Mouse (Mus musculus): ENCODE data around the gene Clic6.

DNA sequence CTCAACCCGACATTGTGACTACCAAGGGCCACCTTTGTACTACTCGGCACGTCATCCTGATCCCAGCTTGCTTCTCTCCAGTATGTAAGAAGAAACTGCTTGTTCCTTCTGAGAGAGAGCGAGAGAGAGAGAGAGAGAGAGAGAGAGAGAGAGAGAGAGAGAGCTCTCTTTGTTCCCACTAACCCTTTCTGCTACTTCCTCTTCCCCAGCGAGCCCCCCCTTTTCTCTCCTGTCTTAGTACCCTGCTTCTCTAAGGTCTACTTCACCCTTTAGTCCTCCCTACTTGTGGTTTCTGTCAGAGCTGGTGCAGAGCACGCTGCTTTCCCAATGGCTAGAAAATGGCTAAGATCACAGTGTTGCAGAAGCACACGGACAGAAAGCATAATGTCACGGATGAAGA is 45.3 kb upstream of the Clic6 start:
- TF ChIP-seq CTCF (IDR thresholded peaks at IDR 0.05; ENCODE audit: low read depth, low read length) (no peak), POLR2A (IDR thresholded peaks at IDR 0.05; ENCODE audit: insufficient read depth, low read length) (no peak), EP300 (IDR thresholded peaks at IDR 0.05; ENCODE audit: insufficient read depth, low read depth, low read length) (no peak)

Measured in ES-Bruce4 (cell line).